Mouse (Mus musculus) MEL (cell line): ENCODE measurements around the gene Fxr2. TPM values are rescaled to one million over a fixed set of nuclear protein-coding genes. Genes with fewer than 3 reads are reported as not detected.

ENCODE experiments used
- DNase-seq: peaks from one replicate; pipeline ENCODE4 v3.0.0; 2011; ENCODE audit warnings: low read depth, low spot score
- H3K27ac ChIP-seq: 2 replicates; pipeline ENCODE4 v1.5.1; 2012; ENCODE audit warnings: low read depth, mild to moderate bottlenecking, control low read depth, low read length, moderate library complexity; ENCODE audit not compliant: control insufficient read depth
- H3K27me3 ChIP-seq, 2 experiments: fragments of 150-350 bp in 1 of 2; sonication (generic) in 1 of 2; 2 replicates each; pipeline ENCODE4 v1.6.1; 2012; ENCODE audit warnings: low read length in 2 of 2, mild to moderate bottlenecking in 2 of 2, improper control_type of control experiment in 1 of 2, moderate library complexity in 1 of 2; ENCODE audit not compliant: insufficient read depth in 2 of 2, control insufficient read depth in 1 of 2
- H3K36me3 ChIP-seq, 2 experiments: 2 replicates each; pipeline ENCODE4 v1.6.1; 2012 to 2014; ENCODE audit warnings: low read length in 2 of 2, improper control_type of control experiment in 1 of 2, inconsistent platforms in 1 of 2, mild to moderate bottlenecking in 1 of 2; ENCODE audit not compliant: insufficient read depth in 2 of 2, control insufficient read depth in 1 of 2
- H3K4me1 ChIP-seq, 2 experiments: fragments of 150-350 bp in 1 of 2; sonication (generic) in 1 of 2; 2 replicates each; pipeline ENCODE4 v1.6.1; 2012; ENCODE audit warnings: low read length in 2 of 2, improper control_type of control experiment in 1 of 2, mild to moderate bottlenecking in 1 of 2; ENCODE audit not compliant: insufficient read depth in 2 of 2, control insufficient read depth in 1 of 2
- H3K4me3 ChIP-seq, 2 experiments: fragments of 150-350 bp in 1 of 2; sonication (generic) in 1 of 2; 2 replicates each; pipeline ENCODE4 v1.5.1; 2012; ENCODE audit warnings: low read depth in 2 of 2, low read length in 2 of 2, mild to moderate bottlenecking in 2 of 2, moderate library complexity in 2 of 2, control low read depth in 1 of 2, improper control_type of control experiment in 1 of 2; ENCODE audit not compliant: control insufficient read depth in 1 of 2, insufficient read depth in 1 of 2
- H3K79me2 ChIP-seq: 2 replicates; pipeline ENCODE4 v1.6.1; 2012; ENCODE audit warnings: mild to moderate bottlenecking, low read length, moderate library complexity; ENCODE audit not compliant: control insufficient read depth, poor library complexity, insufficient read depth
- H3K9ac ChIP-seq: 2 replicates; pipeline ENCODE4 v1.6.1; 2012; ENCODE audit warnings: low read depth, mild to moderate bottlenecking, control low read depth, low read length, moderate library complexity; ENCODE audit not compliant: control insufficient read depth, poor library complexity, severe bottlenecking
- H3K9me3 ChIP-seq: fragments of 150-350 bp; sonication (generic); replicated peaks from 2 replicates; pipeline ENCODE4 v1.6.1; 2012; ENCODE audit warnings: mild to moderate bottlenecking, low read length, improper control_type of control experiment, moderate library complexity; ENCODE audit not compliant: insufficient read depth
- BHLHE40 ChIP-seq: IDR thresholded peaks from 2 replicates; pipeline ENCODE4 v1.6.1; 2012; ENCODE audit warnings: low read depth, mild to moderate bottlenecking, inconsistent platforms, low read length, improper control_type of control experiment, borderline replicate concordance
- CHD1 ChIP-seq: IDR thresholded peaks from 2 replicates; pipeline ENCODE4 v1.6.1; 2012; ENCODE audit warnings: low read depth, mild to moderate bottlenecking, inconsistent platforms, low read length, improper control_type of control experiment
- CHD2 ChIP-seq: IDR thresholded peaks from 2 replicates; pipeline ENCODE4 v1.6.1; 2011; ENCODE audit warnings: low read length, improper control_type of control experiment
- E2F4 ChIP-seq: IDR thresholded peaks from 2 replicates; pipeline ENCODE4 v1.6.1; 2011; ENCODE audit warnings: low read depth, low read length, improper control_type of control experiment, borderline replicate concordance
- ELF1 ChIP-seq: IDR thresholded peaks from 2 replicates; pipeline ENCODE4 v1.6.1; 2014; ENCODE audit warnings: low read depth, mild to moderate bottlenecking, inconsistent platforms, low read length, improper control_type of control experiment, moderate library complexity
- EP300 ChIP-seq, 2 experiments: IDR thresholded peaks; 2 replicates each; pipeline ENCODE4 v1.6.1; 2011; ENCODE audit warnings: improper control_type of control experiment in 2 of 2, low read length in 2 of 2, low read depth in 1 of 2, mild to moderate bottlenecking in 1 of 2
- JUND ChIP-seq: IDR thresholded peaks from 2 replicates; pipeline ENCODE4 v1.6.1; 2011; ENCODE audit warnings: low read depth, mild to moderate bottlenecking, improper control_type of control experiment, low read length
- KAT2A ChIP-seq: conservative IDR thresholded peaks from 2 replicates; pipeline ENCODE4 v1.6.1; 2012; ENCODE audit warnings: low read depth, low read length, improper control_type of control experiment, inconsistent platforms
- MAFK ChIP-seq: IDR thresholded peaks from 2 replicates; pipeline ENCODE4 v1.6.1; 2011; ENCODE audit warnings: low read depth, mild to moderate bottlenecking, low read length, improper control_type of control experiment, borderline replicate concordance
- MAX ChIP-seq: IDR thresholded peaks from 2 replicates; pipeline ENCODE4 v1.6.1; 2011; ENCODE audit warnings: low read length, improper control_type of control experiment
- MAZ ChIP-seq: IDR thresholded peaks from 2 replicates; pipeline ENCODE4 v1.6.1; 2012; ENCODE audit warnings: low read depth, mild to moderate bottlenecking, inconsistent platforms, low read length, improper control_type of control experiment
- MEF2A ChIP-seq: IDR thresholded peaks from 2 replicates; pipeline ENCODE4 v1.6.1; 2014; ENCODE audit warnings: low read depth, mild to moderate bottlenecking, inconsistent platforms, low read length, improper control_type of control experiment; ENCODE audit not compliant: poor library complexity, insufficient replicate concordance, severe bottlenecking; ENCODE audit errors: extremely low read depth
- MXI1 ChIP-seq: IDR thresholded peaks from 2 replicates; pipeline ENCODE4 v1.6.1; 2011; ENCODE audit warnings: mild to moderate bottlenecking, low read depth, low read length, improper control_type of control experiment
- MYC ChIP-seq: IDR thresholded peaks from 2 replicates; pipeline ENCODE4 v1.6.1; 2011; ENCODE audit warnings: low read depth, mild to moderate bottlenecking, low read length, improper control_type of control experiment, moderate library complexity
- NELFE ChIP-seq: IDR thresholded peaks from 2 replicates; pipeline ENCODE4 v1.6.1; 2011; ENCODE audit warnings: low read depth, low read length, improper control_type of control experiment
- NRF1 ChIP-seq: IDR thresholded peaks from 2 replicates; pipeline ENCODE4 v1.6.1; 2014; ENCODE audit warnings: low read depth, mild to moderate bottlenecking, inconsistent platforms, low read length, improper control_type of control experiment, moderate library complexity; ENCODE audit not compliant: poor library complexity, insufficient read depth, severe bottlenecking
- POLR2A ChIP-seq, 2 experiments: IDR thresholded peaks; 2 replicates each; pipeline ENCODE4 v1.6.1; 2011 to 2012; ENCODE audit warnings: low read length in 2 of 2, mild to moderate bottlenecking in 2 of 2, control low read depth in 1 of 2, improper control_type of control experiment in 1 of 2, low read depth in 1 of 2, moderate library complexity in 1 of 2; ENCODE audit not compliant: control insufficient read depth in 1 of 2, insufficient read depth in 1 of 2, poor library complexity in 1 of 2
- POLR2AphosphoS2 ChIP-seq: IDR thresholded peaks from 2 replicates; pipeline ENCODE4 v1.6.1; 2011; ENCODE audit warnings: low read length, improper control_type of control experiment
- RAD21 ChIP-seq: IDR thresholded peaks from 2 replicates; pipeline ENCODE4 v1.6.1; 2011; ENCODE audit warnings: mild to moderate bottlenecking, low read depth, low read length, improper control_type of control experiment
- RCOR1 ChIP-seq: IDR thresholded peaks from 2 replicates; pipeline ENCODE4 v1.6.1; 2012; ENCODE audit warnings: low read depth, mild to moderate bottlenecking, inconsistent platforms, low read length, improper control_type of control experiment
- SIN3A ChIP-seq: IDR thresholded peaks from 2 replicates; pipeline ENCODE4 v1.6.1; 2012; ENCODE audit warnings: low read length, improper control_type of control experiment, inconsistent platforms
- SMC3 ChIP-seq: IDR thresholded peaks from 2 replicates; pipeline ENCODE4 v1.6.1; 2011; ENCODE audit warnings: low read depth, low read length, improper control_type of control experiment
- TAL1 ChIP-seq: IDR thresholded peaks from 2 replicates; pipeline ENCODE4 v1.6.1; 2012; ENCODE audit warnings: mild to moderate bottlenecking, inconsistent platforms, low read length, moderate library complexity, mixed read lengths
- TBP ChIP-seq: IDR thresholded peaks from 2 replicates; pipeline ENCODE4 v1.8.0; 2011; ENCODE audit warnings: low read depth, low read length, improper control_type of control experiment
- UBTF ChIP-seq: IDR thresholded peaks from 2 replicates; pipeline ENCODE4 v1.6.1; 2012; ENCODE audit warnings: low read depth, mild to moderate bottlenecking, inconsistent platforms, low read length, improper control_type of control experiment, moderate library complexity, borderline replicate concordance; ENCODE audit not compliant: insufficient read depth
- USF1 ChIP-seq: IDR thresholded peaks from 2 replicates; pipeline ENCODE4 v1.6.1; 2014; ENCODE audit warnings: low read depth, mild to moderate bottlenecking, inconsistent platforms, low read length, improper control_type of control experiment, moderate library complexity
- ZKSCAN1 ChIP-seq: IDR thresholded peaks from 2 replicates; pipeline ENCODE4 v1.6.1; 2012; ENCODE audit warnings: low read depth, mild to moderate bottlenecking, inconsistent platforms, low read length, improper control_type of control experiment, moderate library complexity
- ZMIZ1 ChIP-seq: IDR thresholded peaks from 2 replicates; pipeline ENCODE4 v1.6.1; 2012; ENCODE audit warnings: low read depth, mild to moderate bottlenecking, inconsistent platforms, low read length, improper control_type of control experiment, moderate library complexity
- polyA plus RNA-seq, 2 experiments: library from polyadenylated mRNA; stranded (reverse) in 1 of 2; unstranded in 1 of 2; fragments of >175 nt in 1 of 2; fragments of >200 nt in 1 of 2; gene quantifications; 2 replicates each; pipeline versions ENCODE4 v1.2.1 to v1.2.4; 2012; ENCODE audit warnings: low replicate concordance in 2 of 2, low read depth in 1 of 2; ENCODE audit not compliant: insufficient read length in 2 of 2, insufficient read depth in 1 of 2, missing spikeins in 1 of 2
- total RNA-seq: library from RNA; depleted of rRNA; stranded (reverse); fragments of 300-350 nt; gene quantifications from 2 replicates; pipeline ENCODE4 v1.2.3, GENCODE M21; 2012

Fxr2 gene
- total and polyA plus RNA-seq, 3 experiments: 95.1 to 97.6 TPM; not detected in 1

GRCm38 (mm10) chr11:69662213-69662966, 29.6 kb downstream of the Fxr2 start, which contains the start of gene Mpdu1 (continued):
- no peak for TF ChIP-seq MAFK
- TF ChIP-seq MAZ: peak; percentile 60
- peak; percentile 94 for TF ChIP-seq TBP
- TF ChIP-seq SMC3: 0 out of 2 replicates have a peak, but pooled peaks have one; percentile 9
- TF ChIP-seq JUND: no peak
- peak; percentile 90 for TF ChIP-seq SIN3A
- TF ChIP-seq CHD2: no peak
- TF ChIP-seq ZKSCAN1: no peak
- TF ChIP-seq BHLHE40: no peak
- peak; percentile 82 for TF ChIP-seq NELFE
- TF ChIP-seq EP300 (IDR thresholded peaks at IDR 0.05; ENCODE audit: low read depth in 1 of 2, low read length in 2 of 2): no peak
- TF ChIP-seq MEF2A: no peak
- peak; percentile 93 to 97 for TF ChIP-seq POLR2A (IDR thresholded peaks at IDR 0.05; ENCODE audit: control insufficient read depth in 1 of 2, insufficient read depth in 1 of 2, low read depth in 1 of 2, low read length in 2 of 2, poor library complexity in 1 of 2)
- peak; percentile 98 for TF ChIP-seq NRF1
- TF ChIP-seq KAT2A: peak; percentile 63
- no peak for TF ChIP-seq TAL1
- TF ChIP-seq USF1: no peak
- TF ChIP-seq MAX: peak; percentile 81
- TF ChIP-seq ELF1: peak; percentile 91
- TF ChIP-seq E2F4: peak; percentile 84
- TF ChIP-seq ZMIZ1: peak; percentile 76; the same call in 1 of the 2 replicates
- TF ChIP-seq RAD21: no peak

- H3K27ac ChIP-seq: peak overlapping the region; percentile 96
- peaks cover 8% of the 10 kb centered on the region for H3K79me2 ChIP-seq
- TF ChIP-seq SMC3 (no peak), MAX (no peak), RCOR1 (0 out of 2 replicates have a peak, but pooled peaks have one; percentile 7), POLR2AphosphoS2 (peak; percentile 3; the same call in 1 of the 2 replicates), ZMIZ1 (0 out of 2 replicates have a peak, but pooled peaks have one; percentile 10), CHD2 (no peak), USF1 (0 out of 2 replicates have a peak, but pooled peaks have one; percentile 20), CHD1 (peak; percentile 83; the same call in 1 of the 2 replicates), UBTF (0 out of 2 replicates have a peak, but pooled peaks have one; percentile 16), MXI1 (no peak; the same call in 1 of the 2 replicates), MYC (peak; percentile 17; the same call in 1 of the 2 replicates)
- H3K9me3 ChIP-seq: no peaks in the 10 kb centered on the region
- no peak for DNase-seq
- no peaks in the 10 kb centered on the region for H3K27me3 ChIP-seq
- peaks cover 4 to 19% of the 10 kb centered on the region in 2 experiments for H3K4me1 ChIP-seq
- H3K4me3 ChIP-seq: peak overlapping the region; percentile 63 to 78
- peak overlapping the region; percentile 69 for H3K9ac ChIP-seq
- peaks cover 0 to 15% of the 10 kb centered on the region in 2 experiments; a peak in 3 of 4 replicates for H3K36me3 ChIP-seq
Observed at GRCm38 (mm10) chr11:69662967-69663671, 30.3 kb downstream of the Fxr2 start.
